Mouse (Mus musculus) hematopoietic stem cell, adult 5-6 weeks (primary cell): ENCODE measurements at regions not wholly inside any gene's neighbourhood (a gene's known extent, or its start where the extent isn't known, plus 50 kb on each side); places are given as distances from the start of the nearest gene placed in this dataset.

ENCODE experiments used
- ATAC-seq, 2 experiments: fragments of 125-278 bp in 1 of 2; replicated peaks in 1 of 2; 2 replicates each; pipeline ENCODE4 v1.8.0; 2016 to 2017; ENCODE audit warnings: inconsistent platforms in 2 of 2, mild to moderate bottlenecking in 2 of 2, moderate number of reproducible peaks in 2 of 2, low read depth in 1 of 2, moderate TSS enrichment in 1 of 2; ENCODE audit not compliant: low FRiP score in 2 of 2, poor library complexity in 2 of 2, severe bottlenecking in 2 of 2, insufficient read depth in 1 of 2, low TSS enrichment in 1 of 2

GRCm38 (mm10) chr1:76705556-76705955 is 809.3 kb downstream of the Epha4 start:
- ATAC-seq: no peak

GRCm38 (mm10) chr1:76717639-76718292 is 797.1 kb downstream of the Epha4 start:
- no peak for ATAC-seq

- ATAC-seq: no peak; a peak in 1 of 4 replicates
Observed at GRCm38 (mm10) chr1:76724453-76724852, 790.4 kb downstream of the Epha4 start.

- ATAC-seq: no peak
Observed at GRCm38 (mm10) chr1:76737003-76737402, 777.9 kb downstream of the Epha4 start.

- ATAC-seq: no peak
Observed at GRCm38 (mm10) chr1:76737663-76738062, 777.2 kb downstream of the Epha4 start.

GRCm38 (mm10) chr1:76772694-76773093 is 742.2 kb downstream of the Epha4 start:
- no peak for ATAC-seq

GRCm38 (mm10) chr1:76786871-76787270 is 728.0 kb downstream of the Epha4 start:
- no peak for ATAC-seq

GRCm38 (mm10) chr1:76793438-76793837 is 721.5 kb downstream of the Epha4 start:
- no peak for ATAC-seq

GRCm38 (mm10) chr1:76819906-76820305 is 695.0 kb downstream of the Epha4 start:
- ATAC-seq: no peak

GRCm38 (mm10) chr1:76821610-76822009 is 693.3 kb downstream of the Epha4 start:
- no peak for ATAC-seq

GRCm38 (mm10) chr1:76829690-76830089 is 685.2 kb downstream of the Epha4 start:
- no peak for ATAC-seq

- ATAC-seq: no peak
Observed at GRCm38 (mm10) chr1:76832311-76832710, 682.6 kb downstream of the Epha4 start.

- ATAC-seq: no peak
Observed at GRCm38 (mm10) chr1:76835028-76835683, 679.7 kb downstream of the Epha4 start.

- ATAC-seq: no peak
Observed at GRCm38 (mm10) chr1:76849346-76849745, 665.5 kb downstream of the Epha4 start.

- no peak for ATAC-seq
Observed at GRCm38 (mm10) chr1:76866304-76866968, 648.5 kb downstream of the Epha4 start.

GRCm38 (mm10) chr1:76873207-76873606 is 641.7 kb downstream of the Epha4 start:
- ATAC-seq: no peak

GRCm38 (mm10) chr1:76880111-76880782 is 634.6 kb downstream of the Epha4 start:
- ATAC-seq: no peak

GRCm38 (mm10) chr1:76880783-76881145 is 634.1 kb downstream of the Epha4 start:
- ATAC-seq: no peak
